Mouse (Mus musculus): ENCODE data around the gene Arfip1. TPM values are rescaled to one million over a fixed set of nuclear protein-coding genes. Genes with fewer than 3 reads are reported as not detected.

Gene Arfip1
- polyA plus RNA-seq, 1 experiment from 2014 or later, result 74.1 TPM

GRCm38 (mm10) chr3:84492148-84492547, 90.3 kb downstream of the Arfip1 start:
- 68% methylated on average over 4 of the region's 4 CpGs for WGBS
- Histone ChIP-seq H3K9ac (ENCODE audit: low read length) (no peak overlapping the region), H3K4me1 (ENCODE audit: control insufficient read depth, insufficient read depth, low read length) (no peaks in the 10 kb centered on the region), H3K27me3 (ENCODE audit: control insufficient read depth, insufficient read depth, low read length) (no peaks in the 10 kb centered on the region), H3K36me3 (ENCODE audit: control insufficient read depth, insufficient read depth, low read length) (no peaks in the 10 kb centered on the region), H3K4me2 (ENCODE audit: low read depth, low read length) (no peak overlapping the region), H3K4me3 (replicated peaks; ENCODE audit: low read length) (no peak overlapping the region), H3K27ac (ENCODE audit: low read length) (no peak overlapping the region), H3K9me3 (replicated peaks; ENCODE audit: control insufficient read depth, low read length) (no peaks in the 10 kb centered on the region)
- ATAC-seq (ENCODE audit: insufficient read depth, low FRiP score), result no peak

GRCm38 (mm10) chr3:84488716-84489115, 93.7 kb downstream of the Arfip1 start:
- WGBS, result 76% methylated on average over 6 of the region's 6 CpGs

GRCm38 (mm10) chr3:84484891-84485290, 97.5 kb downstream of the Arfip1 start:
- H3K27ac ChIP-seq (ENCODE audit: low read length), result no peak overlapping the region
- no peaks in the 10 kb centered on the region for H3K36me3 ChIP-seq (ENCODE audit: control insufficient read depth, insufficient read depth, low read length)

More at GRCm38 (mm10) chr3:84488716-84489115, 93.7 kb downstream of the Arfip1 start:
- H3K36me3 ChIP-seq (ENCODE audit: control insufficient read depth, insufficient read depth, low read length), result no peaks in the 10 kb centered on the region
- no peaks in the 10 kb centered on the region for H3K9me3 ChIP-seq (replicated peaks; ENCODE audit: control insufficient read depth, low read length)
- no peak overlapping the region for H3K27ac ChIP-seq (ENCODE audit: low read length)
- no peaks in the 10 kb centered on the region for H3K4me1 ChIP-seq (ENCODE audit: control insufficient read depth, insufficient read depth, low read length)
- H3K4me2 ChIP-seq (ENCODE audit: low read depth, low read length), result no peak overlapping the region
- no peak overlapping the region for H3K4me3 ChIP-seq (replicated peaks; ENCODE audit: low read length)
- H3K9ac ChIP-seq (ENCODE audit: low read length), result no peak overlapping the region
- ATAC-seq (ENCODE audit: insufficient read depth, low FRiP score), result no peak
- no peaks in the 10 kb centered on the region for H3K27me3 ChIP-seq (ENCODE audit: control insufficient read depth, insufficient read depth, low read length)

GRCm38 (mm10) chr3:84484333-84484732, 98.1 kb downstream of the Arfip1 start:
- H3K36me3 ChIP-seq (ENCODE audit: control insufficient read depth, insufficient read depth, low read length), result no peaks in the 10 kb centered on the region
- WGBS, result 60% methylated on average over 4 of the region's 4 CpGs
- no peaks in the 10 kb centered on the region for H3K9me3 ChIP-seq (replicated peaks; ENCODE audit: control insufficient read depth, low read length)
- no peak for ATAC-seq (ENCODE audit: insufficient read depth, low FRiP score)
- no peak overlapping the region for H3K4me2 ChIP-seq (ENCODE audit: low read depth, low read length)
- no peak overlapping the region for H3K9ac ChIP-seq (ENCODE audit: low read length)
- H3K27ac ChIP-seq (ENCODE audit: low read length), result no peak overlapping the region
- H3K4me1 ChIP-seq (ENCODE audit: control insufficient read depth, insufficient read depth, low read length), result peaks cover 7% of the 10 kb centered on the region; the same call in 1 of the 2 replicates
- no peak overlapping the region for H3K4me3 ChIP-seq (replicated peaks; ENCODE audit: low read length)
- H3K27me3 ChIP-seq (ENCODE audit: control insufficient read depth, insufficient read depth, low read length), result no peaks in the 10 kb centered on the region

More at GRCm38 (mm10) chr3:84484891-84485290, 97.5 kb downstream of the Arfip1 start:
- H3K4me1 ChIP-seq (ENCODE audit: control insufficient read depth, insufficient read depth, low read length), result peaks cover 5% of the 10 kb centered on the region; the same call in 1 of the 2 replicates
- H3K4me2 ChIP-seq (ENCODE audit: low read depth, low read length), result no peak overlapping the region
- WGBS, result 54% methylated on average over 3 of the region's 3 CpGs
- H3K9me3 ChIP-seq (replicated peaks; ENCODE audit: control insufficient read depth, low read length), result no peaks in the 10 kb centered on the region
- no peak overlapping the region for H3K9ac ChIP-seq (ENCODE audit: low read length)
- no peaks in the 10 kb centered on the region for H3K27me3 ChIP-seq (ENCODE audit: control insufficient read depth, insufficient read depth, low read length)
- ATAC-seq (ENCODE audit: insufficient read depth, low FRiP score), result no peak
- no peak overlapping the region for H3K4me3 ChIP-seq (replicated peaks; ENCODE audit: low read length)

- no peak for ATAC-seq (ENCODE audit: insufficient read depth, low FRiP score)
- Histone ChIP-seq H3K27ac (ENCODE audit: low read length) (no peak overlapping the region), H3K27me3 (ENCODE audit: control insufficient read depth, insufficient read depth, low read length) (no peaks in the 10 kb centered on the region), H3K9ac (ENCODE audit: low read length) (no peak overlapping the region), H3K36me3 (ENCODE audit: control insufficient read depth, insufficient read depth, low read length) (no peaks in the 10 kb centered on the region), H3K4me1 (ENCODE audit: control insufficient read depth, insufficient read depth, low read length) (peaks cover 20% of the 10 kb centered on the region), H3K4me3 (replicated peaks; ENCODE audit: low read length) (no peak overlapping the region), H3K4me2 (ENCODE audit: low read depth, low read length) (no peak overlapping the region), H3K9me3 (replicated peaks; ENCODE audit: control insufficient read depth, low read length) (no peaks in the 10 kb centered on the region)
- 86% methylated on average over 6 of the region's 6 CpGs for WGBS
Measured at GRCm38 (mm10) chr3:84482121-84482520, 100.3 kb downstream of the Arfip1 start.

- WGBS, result 4% methylated on average over 11 of the region's 11 CpGs
- ATAC-seq (ENCODE audit: insufficient read depth, low FRiP score), result no peak
- peak overlapping the region; percentile 90 for H3K27ac ChIP-seq (ENCODE audit: low read length)
Measured at GRCm38 (mm10) chr3:84481104-84481503, 101.3 kb downstream of the Arfip1 start.

GRCm38 (mm10) chr3:84480006-84480897, 102.2 kb downstream of the Arfip1 start, which contains the start of gene Fhdc1:
TSS of gene Fhdc1 (minus strand) at chr3:84480429.
- no peaks in the 10 kb centered on the region for H3K27me3 ChIP-seq (ENCODE audit: control insufficient read depth, insufficient read depth, low read length)
- peak; percentile 91 for ATAC-seq (ENCODE audit: insufficient read depth, low FRiP score)
- H3K4me3 ChIP-seq (replicated peaks; ENCODE audit: low read length), result peak within 1 kb of the TSS; percentile 72
- H3K9me3 ChIP-seq (replicated peaks; ENCODE audit: control insufficient read depth, low read length), result no peaks in the 10 kb centered on the region
- peak within 1 kb of the TSS; percentile 90 for H3K27ac ChIP-seq (ENCODE audit: low read length)
- H3K36me3 ChIP-seq (ENCODE audit: control insufficient read depth, insufficient read depth, low read length), result no peaks in the 10 kb centered on the region
- peaks cover 20% of the 10 kb centered on the region for H3K4me1 ChIP-seq (ENCODE audit: control insufficient read depth, insufficient read depth, low read length)
- H3K4me2 ChIP-seq (ENCODE audit: low read depth, low read length), result peak within 1 kb of the TSS; percentile 99
- under 1% methylated on average over 77 of the region's 82 CpGs for WGBS
- H3K9ac ChIP-seq (ENCODE audit: low read length), result peak within 1 kb of the TSS; percentile 88

More at GRCm38 (mm10) chr3:84481104-84481503, 101.3 kb downstream of the Arfip1 start:
- Histone ChIP-seq H3K4me1 (ENCODE audit: control insufficient read depth, insufficient read depth, low read length) (peaks cover 20% of the 10 kb centered on the region), H3K9me3 (replicated peaks; ENCODE audit: control insufficient read depth, low read length) (no peaks in the 10 kb centered on the region), H3K4me3 (replicated peaks; ENCODE audit: low read length) (peak overlapping the region; percentile 72), H3K27me3 (ENCODE audit: control insufficient read depth, insufficient read depth, low read length) (no peaks in the 10 kb centered on the region), H3K36me3 (ENCODE audit: control insufficient read depth, insufficient read depth, low read length) (no peaks in the 10 kb centered on the region), H3K9ac (ENCODE audit: low read length) (peak overlapping the region; percentile 88), H3K4me2 (ENCODE audit: low read depth, low read length) (peak overlapping the region; percentile 99)

GRCm38 (mm10) chr3:84479293-84480005, 103.0 kb downstream of the Arfip1 start:
- WGBS, result under 1% methylated on average over 61 of the region's 61 CpGs

GRCm38 (mm10) chr3:84478896-84479292, 103.5 kb downstream of the Arfip1 start:
- Histone ChIP-seq H3K4me2 (ENCODE audit: low read depth, low read length) (peak overlapping the region; percentile 99), H3K27ac (ENCODE audit: low read length) (peak overlapping the region; percentile 90), H3K27me3 (ENCODE audit: control insufficient read depth, insufficient read depth, low read length) (no peaks in the 10 kb centered on the region), H3K9ac (ENCODE audit: low read length) (peak overlapping the region; percentile 88), H3K36me3 (ENCODE audit: control insufficient read depth, insufficient read depth, low read length) (no peaks in the 10 kb centered on the region), H3K4me1 (ENCODE audit: control insufficient read depth, insufficient read depth, low read length) (peaks cover 28% of the 10 kb centered on the region), H3K4me3 (replicated peaks; ENCODE audit: low read length) (peak overlapping the region; percentile 72), H3K9me3 (replicated peaks; ENCODE audit: control insufficient read depth, low read length) (no peaks in the 10 kb centered on the region)
- 9% methylated on average over 12 of the region's 12 CpGs for WGBS
- ATAC-seq (ENCODE audit: insufficient read depth, low FRiP score), result no peak

More at GRCm38 (mm10) chr3:84479293-84480005, 103.0 kb downstream of the Arfip1 start:
- Histone ChIP-seq H3K4me2 (ENCODE audit: low read depth, low read length) (peak overlapping the region; percentile 99), H3K27ac (ENCODE audit: low read length) (peak overlapping the region; percentile 90), H3K4me1 (ENCODE audit: control insufficient read depth, insufficient read depth, low read length) (peaks cover 23% of the 10 kb centered on the region), H3K4me3 (replicated peaks; ENCODE audit: low read length) (peak overlapping the region; percentile 72), H3K9me3 (replicated peaks; ENCODE audit: control insufficient read depth, low read length) (no peaks in the 10 kb centered on the region), H3K9ac (ENCODE audit: low read length) (peak overlapping the region; percentile 88), H3K36me3 (ENCODE audit: control insufficient read depth, insufficient read depth, low read length) (no peaks in the 10 kb centered on the region), H3K27me3 (ENCODE audit: control insufficient read depth, insufficient read depth, low read length) (no peaks in the 10 kb centered on the region)
- ATAC-seq (ENCODE audit: insufficient read depth, low FRiP score), result peak; percentile 52; the same call in 1 of the 2 replicates

Measured in stomach, embryonic 16.5 days (tissue).